Mouse (Mus musculus): ENCODE results near the gene Gipc1.

GRCm38 (mm10) chr8:83621691-83622388, 30.6 kb upstream of the Gipc1 start:
- TF ChIP-seq POLR2A (IDR thresholded peaks at IDR 0.05; ENCODE audit: control insufficient read depth, low read depth, low read length): no peak
- no peak for TF ChIP-seq CTCF (IDR thresholded peaks at IDR 0.05; ENCODE audit: control insufficient read depth, insufficient read depth, insufficient replicate concordance, low read depth, low read length)
